Mouse (Mus musculus) left cerebral cortex, postnatal 25 days (tissue): Measurements from ENCODE around the gene Rnf44. TPM values are rescaled to one million over a fixed set of nuclear protein-coding genes. Genes with fewer than 3 reads are reported as not detected.

Experiments
- DNase-seq, 2 experiments: peaks; one replicate each; pipeline ENCODE4 v3.0.0; 2022; ENCODE audit warnings: low spot score in 2 of 2, mixed read lengths in 1 of 2
- intact Hi-C: fragments of 180-260 bp; cut with DNase I; formaldehyde crosslinking; loops from one replicate; pipeline ENCODE4 v1.15.1; 2025
- total RNA-seq, 2 experiments: library from RNA; stranded (reverse); gene quantifications; 2 replicates each; pipeline ENCODE4 v1.2.3; 2021

The Rnf44 gene
- total RNA-seq, 2 experiments from 2014 or later = 166 to 176 TPM

GRCm38 (mm10) chr13:54632731-54633277 is 60.9 kb downstream of the Rnf44 start:
- intact Hi-C loops = loop anchor here (5.0 kb wide), 1 partner anchor 44 kb away; no protein-coding TSS in a partner anchor
- no peak for DNase-seq

Other genes starting within 250 kb of the Rnf44 start
- 10 to 100 TPM; 33.4 to 35.6 TPM for gene Thoc3, start 225.1 kb downstream of the Rnf44 start, total RNA-seq
- gene Simc1, start 190.1 kb downstream of the Rnf44 start, total RNA-seq = 10 to 100 TPM; 13.5 to 14.4 TPM
- 100 to 1,000 TPM; 137 to 143 TPM for gene 4833439L19Rik, start 128.5 kb downstream of the Rnf44 start, total RNA-seq
- 10 to 100 TPM; 22.0 to 24.0 TPM for gene Arl10, start 118.9 kb downstream of the Rnf44 start, total RNA-seq
- gene Nop16, start 103.8 kb downstream of the Rnf44 start, total RNA-seq = 10 to 100 TPM; 19.7 to 26.9 TPM
- 100 to 1,000 TPM; 151 TPM for gene Higd2a, start 103.7 kb downstream of the Rnf44 start, total RNA-seq
- gene Cltb, start 82.6 kb downstream of the Rnf44 start, total RNA-seq = 100 to 1,000 TPM; 308 to 312 TPM
- gene Faf2, start 72.1 kb downstream of the Rnf44 start, total RNA-seq = 10 to 100 TPM; 51.6 to 61.1 TPM
- under 1 TPM; 0.14 to 0.23 TPM for gene Cdhr2, start 7.6 kb upstream of the Rnf44 start, total RNA-seq
- 100 to 1,000 TPM; 120 to 145 TPM for gene Gprin1, start 56.0 kb upstream of the Rnf44 start, total RNA-seq
- gene Sncb, start 72.7 kb upstream of the Rnf44 start, total RNA-seq = 100 to 1,000 TPM; 785 to 906 TPM
- gene Eif4e1b, start 90.1 kb upstream of the Rnf44 start, total RNA-seq = not detected
- gene Tspan17, start 95.5 kb upstream of the Rnf44 start, total RNA-seq = 10 to 100 TPM; 69.3 to 79.1 TPM